Mouse (Mus musculus): Measurements from ENCODE around the gene Parva. TPM values are rescaled to one million over a fixed set of nuclear protein-coding genes. Genes with fewer than 3 reads are reported as not detected.

Parva gene
- polyA plus RNA-seq, 1 experiment from 2014 or later = 17.4 TPM

GRCm38 (mm10) chr7:112599650-112600049 is 172.3 kb downstream of the Parva start:
- ATAC-seq = no peak
- peaks cover 10% of the 10 kb centered on the region for H3K4me1 ChIP-seq (ENCODE audit: control insufficient read depth, insufficient read depth, low read length)
- H3K9ac ChIP-seq (ENCODE audit: low read length) = no peak overlapping the region
- H3K36me3 ChIP-seq (ENCODE audit: control insufficient read depth, insufficient read depth, low read length) = no peaks in the 10 kb centered on the region
- no peak for DNase-seq (ENCODE audit: low spot score)
- H3K4me3 ChIP-seq (ENCODE audit: low read depth, low read length) = no peak overlapping the region
- WGBS = 43% methylated on average over 2 of the region's 2 CpGs
- H3K27ac ChIP-seq (ENCODE audit: low read depth, low read length) = no peak overlapping the region
- no peak overlapping the region for H3K4me2 ChIP-seq (ENCODE audit: low read length)
- H3K9me3 ChIP-seq (replicated peaks; ENCODE audit: control insufficient read depth, low read length) = no peaks in the 10 kb centered on the region
- H3K27me3 ChIP-seq (replicated peaks; ENCODE audit: control insufficient read depth, insufficient read depth, low read length) = no peaks in the 10 kb centered on the region

- no peak overlapping the region for H3K4me3 ChIP-seq (ENCODE audit: low read depth, low read length)
- no peak for ATAC-seq
Observed at GRCm38 (mm10) chr7:112600163-112600562, 172.9 kb downstream of the Parva start.

GRCm38 (mm10) chr7:112602966-112603365 is 175.7 kb downstream of the Parva start:
- no peak overlapping the region for H3K27ac ChIP-seq (ENCODE audit: low read depth, low read length)
- DNase-seq (ENCODE audit: low spot score) (no peak), ATAC-seq (no peak)
- H3K4me2 ChIP-seq (ENCODE audit: low read length) = no peak overlapping the region
- H3K4me1 ChIP-seq (ENCODE audit: control insufficient read depth, insufficient read depth, low read length) = peaks cover 10% of the 10 kb centered on the region
- no peak overlapping the region for H3K9ac ChIP-seq (ENCODE audit: low read length)
- WGBS = 87% methylated on average over 5 of the region's 5 CpGs
- H3K9me3 ChIP-seq (replicated peaks; ENCODE audit: control insufficient read depth, low read length) = no peaks in the 10 kb centered on the region
- H3K4me3 ChIP-seq (ENCODE audit: low read depth, low read length) = no peak overlapping the region
- H3K27me3 ChIP-seq (replicated peaks; ENCODE audit: control insufficient read depth, insufficient read depth, low read length) = no peaks in the 10 kb centered on the region
- H3K36me3 ChIP-seq (ENCODE audit: control insufficient read depth, insufficient read depth, low read length) = no peaks in the 10 kb centered on the region

More at GRCm38 (mm10) chr7:112600163-112600562, 172.9 kb downstream of the Parva start:
- H3K4me2 ChIP-seq (ENCODE audit: low read length) = no peak overlapping the region
- H3K9ac ChIP-seq (ENCODE audit: low read length) = no peak overlapping the region
- peaks cover 10% of the 10 kb centered on the region for H3K4me1 ChIP-seq (ENCODE audit: control insufficient read depth, insufficient read depth, low read length)
- H3K27me3 ChIP-seq (replicated peaks; ENCODE audit: control insufficient read depth, insufficient read depth, low read length) = no peaks in the 10 kb centered on the region
- 84% methylated on average over 3 of the region's 3 CpGs for WGBS
- no peaks in the 10 kb centered on the region for H3K9me3 ChIP-seq (replicated peaks; ENCODE audit: control insufficient read depth, low read length)
- H3K27ac ChIP-seq (ENCODE audit: low read depth, low read length) = no peak overlapping the region
- no peaks in the 10 kb centered on the region for H3K36me3 ChIP-seq (ENCODE audit: control insufficient read depth, insufficient read depth, low read length)
- no peak for DNase-seq (ENCODE audit: low spot score)

GRCm38 (mm10) chr7:112603496-112604170 is 176.3 kb downstream of the Parva start:
- Histone ChIP-seq H3K4me2 (ENCODE audit: low read length) (no peak overlapping the region), H3K27ac (ENCODE audit: low read depth, low read length) (peak overlapping the region; percentile 35; the same call in 1 of the 2 replicates), H3K9me3 (replicated peaks; ENCODE audit: control insufficient read depth, low read length) (no peaks in the 10 kb centered on the region), H3K36me3 (ENCODE audit: control insufficient read depth, insufficient read depth, low read length) (no peaks in the 10 kb centered on the region), H3K27me3 (replicated peaks; ENCODE audit: control insufficient read depth, insufficient read depth, low read length) (no peaks in the 10 kb centered on the region), H3K4me3 (ENCODE audit: low read depth, low read length) (no peak overlapping the region), H3K4me1 (ENCODE audit: control insufficient read depth, insufficient read depth, low read length) (peaks cover 10% of the 10 kb centered on the region), H3K9ac (ENCODE audit: low read length) (no peak overlapping the region)
- ATAC-seq = 0 out of 2 replicates have a peak, but pooled peaks have one; percentile 48
- WGBS = 65% methylated on average over 10 of the region's 10 CpGs
- DNase-seq (ENCODE audit: low spot score) = peak; percentile 53

- Histone ChIP-seq H3K27ac (ENCODE audit: low read depth, low read length) (peak overlapping the region; percentile 35; the same call in 1 of the 2 replicates), H3K27me3 (replicated peaks; ENCODE audit: control insufficient read depth, insufficient read depth, low read length) (no peaks in the 10 kb centered on the region), H3K4me3 (ENCODE audit: low read depth, low read length) (no peak overlapping the region), H3K9ac (ENCODE audit: low read length) (no peak overlapping the region), H3K4me2 (ENCODE audit: low read length) (no peak overlapping the region), H3K36me3 (ENCODE audit: control insufficient read depth, insufficient read depth, low read length) (no peaks in the 10 kb centered on the region), H3K4me1 (ENCODE audit: control insufficient read depth, insufficient read depth, low read length) (peaks cover 10% of the 10 kb centered on the region), H3K9me3 (replicated peaks; ENCODE audit: control insufficient read depth, low read length) (no peaks in the 10 kb centered on the region)
- ATAC-seq = peak; percentile 81
- DNase-seq (ENCODE audit: low spot score) = peak; percentile 84
- WGBS = 31% methylated on average over 8 of the region's 8 CpGs
Observed at GRCm38 (mm10) chr7:112604209-112604608, 176.9 kb downstream of the Parva start.

GRCm38 (mm10) chr7:112614046-112614790 is 186.9 kb downstream of the Parva start:
- Histone ChIP-seq H3K9ac (ENCODE audit: low read length) (no peak overlapping the region), H3K4me2 (ENCODE audit: low read length) (no peak overlapping the region), H3K27ac (ENCODE audit: low read depth, low read length) (no peak overlapping the region), H3K4me1 (ENCODE audit: control insufficient read depth, insufficient read depth, low read length) (no peaks in the 10 kb centered on the region), H3K4me3 (ENCODE audit: low read depth, low read length) (no peak overlapping the region), H3K36me3 (ENCODE audit: control insufficient read depth, insufficient read depth, low read length) (no peaks in the 10 kb centered on the region), H3K9me3 (replicated peaks; ENCODE audit: control insufficient read depth, low read length) (no peaks in the 10 kb centered on the region), H3K27me3 (replicated peaks; ENCODE audit: control insufficient read depth, insufficient read depth, low read length) (no peaks in the 10 kb centered on the region)
- 93% methylated on average over 3 of the region's 3 CpGs for WGBS
- ATAC-seq (no peak), DNase-seq (ENCODE audit: low spot score) (no peak)

- Histone ChIP-seq H3K36me3 (ENCODE audit: control insufficient read depth, insufficient read depth, low read length) (no peaks in the 10 kb centered on the region), H3K9ac (ENCODE audit: low read length) (no peak overlapping the region), H3K4me2 (ENCODE audit: low read length) (no peak overlapping the region), H3K9me3 (replicated peaks; ENCODE audit: control insufficient read depth, low read length) (no peaks in the 10 kb centered on the region), H3K4me1 (ENCODE audit: control insufficient read depth, insufficient read depth, low read length) (no peaks in the 10 kb centered on the region), H3K4me3 (ENCODE audit: low read depth, low read length) (no peak overlapping the region), H3K27ac (ENCODE audit: low read depth, low read length) (no peak overlapping the region), H3K27me3 (replicated peaks; ENCODE audit: control insufficient read depth, insufficient read depth, low read length) (no peaks in the 10 kb centered on the region)
- ATAC-seq (no peak), DNase-seq (ENCODE audit: low spot score) (peak; percentile 21)
- 72% methylated on average over 10 of the region's 10 CpGs for WGBS
Observed at GRCm38 (mm10) chr7:112614791-112615668, 187.7 kb downstream of the Parva start.

- DNase-seq (ENCODE audit: low spot score) (peak; percentile 56), ATAC-seq (no peak; the same call in 1 of the 2 replicates)
- Histone ChIP-seq H3K36me3 (ENCODE audit: control insufficient read depth, insufficient read depth, low read length) (no peaks in the 10 kb centered on the region), H3K4me3 (ENCODE audit: low read depth, low read length) (no peak overlapping the region), H3K27me3 (replicated peaks; ENCODE audit: control insufficient read depth, insufficient read depth, low read length) (no peaks in the 10 kb centered on the region), H3K4me2 (ENCODE audit: low read length) (no peak overlapping the region), H3K4me1 (ENCODE audit: control insufficient read depth, insufficient read depth, low read length) (no peaks in the 10 kb centered on the region), H3K9me3 (replicated peaks; ENCODE audit: control insufficient read depth, low read length) (no peaks in the 10 kb centered on the region), H3K9ac (ENCODE audit: low read length) (no peak overlapping the region), H3K27ac (ENCODE audit: low read depth, low read length) (no peak overlapping the region)
- WGBS = 68% methylated on average over 22 of the region's 22 CpGs
Observed at GRCm38 (mm10) chr7:112620322-112621179, 193.2 kb downstream of the Parva start.
